Mouse (Mus musculus) heart, embryonic 15.5 days (tissue): ENCODE data around the gene Traf4. TPM values are rescaled to one million over a fixed set of nuclear protein-coding genes. Genes with fewer than 3 reads are reported as not detected.
A peak's percentile ranks its signal among the peaks of the same experiment; 100 is the strongest.

ENCODE experiments used
- ATAC-seq: fragments of 200-750 bp; cut with Nextera tagmentation; replicated peaks from 2 replicates; pipeline ENCODE4 v1.8.0; 2017; ENCODE audit warnings: low read depth, moderate TSS enrichment; ENCODE audit not compliant: insufficient number of reproducible peaks, insufficient read depth, low FRiP score
- H3K27ac ChIP-seq: fragments of 300-500 bp; sonication (generic); 2 replicates; pipeline ENCODE4 v1.5.1; 2015; ENCODE audit warnings: mild to moderate bottlenecking, inconsistent platforms
- H3K27me3 ChIP-seq: fragments of 300-500 bp; sonication (generic); 2 replicates; pipeline ENCODE4 v1.6.1; 2015; ENCODE audit warnings: inconsistent platforms
- H3K36me3 ChIP-seq: fragments of 300-500 bp; sonication (generic); 2 replicates; pipeline ENCODE4 v1.6.1; 2015; ENCODE audit warnings: mild to moderate bottlenecking, inconsistent platforms
- H3K4me1 ChIP-seq: fragments of 300-500 bp; sonication (generic); replicated peaks from 2 replicates; pipeline ENCODE4 v1.6.1; 2015; ENCODE audit warnings: inconsistent platforms
- H3K4me2 ChIP-seq: fragments of 300-500 bp; sonication (generic); 2 replicates; pipeline ENCODE4 v1.6.1; 2015; ENCODE audit warnings: inconsistent platforms, mild to moderate bottlenecking, moderate library complexity
- H3K4me3 ChIP-seq: fragments of 300-500 bp; sonication (generic); 2 replicates; pipeline ENCODE4 v1.5.1; 2015; ENCODE audit warnings: mild to moderate bottlenecking, inconsistent platforms
- H3K9ac ChIP-seq: fragments of 300-500 bp; sonication (generic); 2 replicates; pipeline ENCODE4 v1.6.1; 2015; ENCODE audit warnings: mild to moderate bottlenecking, inconsistent platforms
- H3K9me3 ChIP-seq: fragments of 300-500 bp; sonication (generic); replicated peaks from 2 replicates; pipeline ENCODE4 v1.6.1; 2016; ENCODE audit warnings: inconsistent platforms
- WGBS: fragments of 180-500 bp; shearing (Covaris S2); methylation state at CpG from one replicate; pipeline ENCODE4 v1.1.7; 2015; ENCODE audit warnings: mixed read lengths; 5-methylcytosine and 5-hydroxymethylcytosine counted together
- polyA plus RNA-seq: library from polyadenylated mRNA; unstranded; fragments of >200 nt; fragmentation: Nextera tagmentation; extraction: Ambion mirVana; gene quantifications from 2 replicates; pipeline ENCODE4 v1.2.1, GENCODE M21; 2015

Gene Traf4
- 30.8 and 42.8 TPM in 2 replicates for polyA plus RNA-seq

GRCm38 (mm10) chr11:78164924-78165760 is at the start of gene Traf4:
TSS of gene Traf4 (minus strand) at chr11:78165589.
- peak within 1 kb of the TSS; percentile 97 for H3K9ac ChIP-seq
- H3K9me3 ChIP-seq, result no peaks in the 10 kb centered on the region
- under 1% methylated on average over 78 of the region's 78 CpGs for WGBS
- H3K4me1 ChIP-seq, result peaks cover 36% of the 10 kb centered on the region
- no peaks in the 10 kb centered on the region for H3K27me3 ChIP-seq
- peak within 1 kb of the TSS; percentile 95 for H3K4me3 ChIP-seq
- H3K27ac ChIP-seq, result peak within 1 kb of the TSS; percentile 93
- H3K4me2 ChIP-seq, result peak within 1 kb of the TSS; percentile 91
- peaks cover 13% of the 10 kb centered on the region for H3K36me3 ChIP-seq
- peak; percentile 83 for ATAC-seq

DNA sequence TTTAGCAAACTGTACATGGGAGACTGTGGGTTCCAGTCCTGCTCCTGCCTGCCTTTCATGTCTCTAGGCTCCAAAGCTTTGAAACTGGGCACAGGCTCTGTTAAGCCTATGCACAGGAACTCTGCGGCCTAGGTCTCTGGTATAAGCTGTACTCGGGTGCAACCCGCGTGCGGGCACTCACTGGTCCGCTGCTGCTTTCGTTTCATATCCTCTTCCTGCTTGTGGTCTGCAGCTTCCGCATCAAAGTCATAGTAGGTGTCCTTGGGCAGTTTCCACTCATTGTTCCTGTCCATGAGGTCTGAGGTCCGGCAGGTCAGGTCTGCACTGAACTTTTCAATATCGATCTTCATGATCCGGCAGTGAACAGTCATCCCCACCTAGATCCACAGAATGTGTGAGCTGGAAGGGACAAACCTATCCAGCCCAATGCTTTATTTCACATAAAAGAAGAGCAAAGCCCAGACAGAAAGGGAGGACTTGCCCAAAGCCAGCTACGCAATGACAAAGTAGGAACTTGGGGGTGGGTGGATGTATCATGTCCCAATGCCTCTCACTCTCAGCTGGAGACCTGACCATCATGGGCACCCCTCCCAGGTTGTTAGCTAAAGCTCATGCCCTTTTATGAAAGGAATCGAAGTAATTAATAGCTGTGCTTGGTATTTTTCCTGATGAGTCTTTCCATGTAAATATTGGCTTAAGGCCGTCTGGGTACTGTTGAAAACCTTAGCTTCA is 47.9 kb upstream of the Traf4 start:
- H3K9me3 ChIP-seq, result no peaks in the 10 kb centered on the region
- 89% methylated on average over 14 of the region's 14 CpGs for WGBS
- no peak overlapping the region for H3K27ac ChIP-seq
- peaks cover 97% of the 10 kb centered on the region for H3K36me3 ChIP-seq
- no peak overlapping the region for H3K4me2 ChIP-seq
- H3K27me3 ChIP-seq, result no peaks in the 10 kb centered on the region
- H3K9ac ChIP-seq, result no peak overlapping the region
- H3K4me1 ChIP-seq, result no peaks in the 10 kb centered on the region
- no peak for ATAC-seq
- no peak overlapping the region for H3K4me3 ChIP-seq

DNA sequence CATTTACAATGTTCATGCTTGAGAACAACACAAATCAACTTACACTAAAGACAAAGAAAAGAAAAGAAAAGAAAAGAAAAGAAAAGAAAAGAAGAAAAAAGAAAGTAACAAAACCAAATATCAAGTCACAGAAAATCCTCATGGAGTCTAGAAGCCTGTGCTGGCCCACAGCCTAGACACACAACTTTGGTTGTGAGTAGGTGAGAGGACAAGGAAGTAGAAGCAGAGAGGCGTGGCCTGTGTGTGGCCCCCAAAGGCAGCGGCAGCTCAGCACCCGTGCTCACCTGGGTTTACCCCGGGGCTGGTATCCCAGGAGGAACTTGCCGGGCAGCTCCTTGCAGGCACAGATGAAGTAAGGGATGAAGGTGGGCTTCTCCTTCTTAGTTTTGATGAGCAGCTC is 46.1 kb upstream of the Traf4 start:
- WGBS, result 92% methylated on average over 5 of the region's 5 CpGs
- H3K4me3 ChIP-seq, result no peak overlapping the region
- no peak for ATAC-seq

GRCm38 (mm10) chr11:78210615-78211014 is 45.2 kb upstream of the Traf4 start:
- peaks cover 98% of the 10 kb centered on the region for H3K36me3 ChIP-seq

More for the DNA sequence above, 46.1 kb upstream of the Traf4 start:
- no peak overlapping the region for H3K27ac ChIP-seq
- no peak overlapping the region for H3K4me2 ChIP-seq
- H3K4me1 ChIP-seq, result no peaks in the 10 kb centered on the region
- H3K9me3 ChIP-seq, result no peaks in the 10 kb centered on the region
- no peaks in the 10 kb centered on the region for H3K27me3 ChIP-seq
- H3K9ac ChIP-seq, result no peak overlapping the region
- peaks cover 98% of the 10 kb centered on the region for H3K36me3 ChIP-seq

DNA sequence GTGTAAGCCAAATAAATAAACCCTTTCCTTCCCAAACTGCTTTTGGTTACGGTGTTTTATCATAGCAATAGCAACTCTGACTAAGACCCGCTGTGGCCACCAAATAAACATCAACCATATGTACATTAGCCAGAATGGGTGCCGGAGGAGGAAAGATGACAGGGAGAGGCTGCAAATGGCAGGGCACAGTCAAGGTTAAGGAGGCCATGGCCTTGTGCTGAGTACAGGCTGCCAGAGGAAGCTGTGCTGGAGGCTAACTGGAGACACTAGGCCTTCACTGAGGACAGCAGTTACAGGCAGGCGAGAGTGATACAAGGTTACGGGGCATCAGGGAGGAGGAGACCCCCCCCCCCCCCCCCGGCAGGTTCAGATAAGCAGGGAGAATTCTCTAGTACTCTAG is 44.5 kb upstream of the Traf4 start:
- Histone ChIP-seq H3K9ac (no peak overlapping the region), H3K27me3 (no peaks in the 10 kb centered on the region), H3K9me3 (no peaks in the 10 kb centered on the region), H3K36me3 (peaks cover 97% of the 10 kb centered on the region), H3K4me1 (no peaks in the 10 kb centered on the region), H3K4me3 (no peak overlapping the region), H3K27ac (no peak overlapping the region), H3K4me2 (no peak overlapping the region)
- no peak for ATAC-seq
- 86% methylated on average over 6 of the region's 6 CpGs for WGBS

More at GRCm38 (mm10) chr11:78210615-78211014, 45.2 kb upstream of the Traf4 start:
- Histone ChIP-seq H3K4me3 (no peak overlapping the region), H3K27ac (no peak overlapping the region), H3K4me1 (no peaks in the 10 kb centered on the region), H3K9ac (no peak overlapping the region), H3K27me3 (no peaks in the 10 kb centered on the region), H3K4me2 (no peak overlapping the region), H3K9me3 (no peaks in the 10 kb centered on the region)
- ATAC-seq, result no peak
- 71% methylated on average over 7 of the region's 7 CpGs for WGBS

GRCm38 (mm10) chr11:78207190-78207589 is 41.8 kb upstream of the Traf4 start:
- Histone ChIP-seq H3K27me3 (no peaks in the 10 kb centered on the region), H3K9me3 (no peaks in the 10 kb centered on the region), H3K27ac (no peak overlapping the region), H3K9ac (no peak overlapping the region), H3K4me1 (no peaks in the 10 kb centered on the region), H3K36me3 (peaks cover 73% of the 10 kb centered on the region), H3K4me3 (no peak overlapping the region), H3K4me2 (no peak overlapping the region)
- ATAC-seq, result no peak
- WGBS, result 89% methylated on average over 7 of the region's 7 CpGs

DNA sequence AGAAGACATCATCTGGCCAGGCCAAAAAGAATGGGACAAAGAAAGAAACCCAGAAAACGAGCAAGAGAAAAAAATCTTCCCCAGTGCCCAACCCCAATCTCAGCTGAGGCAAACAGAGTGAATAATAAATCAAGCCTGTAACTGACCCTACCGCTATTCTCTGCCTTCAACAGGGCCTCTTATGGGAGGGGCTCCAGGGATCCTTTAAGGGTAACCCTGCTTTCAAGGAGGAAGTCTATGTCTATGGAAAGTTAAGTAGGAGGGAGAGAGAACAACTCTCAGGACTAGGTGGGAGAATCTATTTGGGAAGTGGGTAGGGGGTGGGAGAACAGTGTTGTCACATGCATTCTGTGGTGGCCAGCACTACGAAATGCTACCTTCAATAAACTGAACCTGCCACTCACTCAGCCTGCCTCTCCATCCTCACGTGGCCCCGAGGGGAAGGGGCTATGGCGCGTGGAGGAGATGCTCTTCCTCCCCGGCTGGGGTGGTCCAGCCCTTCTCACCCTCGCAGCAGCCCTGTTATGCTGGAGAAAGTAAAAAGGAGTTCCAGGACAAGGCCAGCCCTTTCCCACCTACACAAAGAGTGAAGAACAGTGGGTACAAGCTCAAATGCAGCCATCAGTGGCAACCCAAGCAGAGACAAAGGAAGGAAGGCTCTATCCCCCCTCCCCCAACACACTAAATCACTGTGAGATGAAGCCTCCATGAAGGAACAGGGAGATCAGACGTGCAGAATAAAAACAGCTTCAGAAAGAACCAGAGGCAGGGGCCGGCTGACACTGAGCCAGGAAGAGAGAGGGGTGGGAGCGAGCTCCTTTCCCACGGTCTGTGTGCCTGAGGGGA is 40.2 kb upstream of the Traf4 start:
- Histone ChIP-seq H3K4me1 (no peaks in the 10 kb centered on the region), H3K27me3 (no peaks in the 10 kb centered on the region), H3K9me3 (no peaks in the 10 kb centered on the region), H3K4me3 (no peak overlapping the region), H3K9ac (no peak overlapping the region), H3K27ac (no peak overlapping the region), H3K36me3 (peaks cover 58% of the 10 kb centered on the region), H3K4me2 (no peak overlapping the region)
- no peak for ATAC-seq
- WGBS, result 82% methylated on average over 13 of the region's 13 CpGs

DNA sequence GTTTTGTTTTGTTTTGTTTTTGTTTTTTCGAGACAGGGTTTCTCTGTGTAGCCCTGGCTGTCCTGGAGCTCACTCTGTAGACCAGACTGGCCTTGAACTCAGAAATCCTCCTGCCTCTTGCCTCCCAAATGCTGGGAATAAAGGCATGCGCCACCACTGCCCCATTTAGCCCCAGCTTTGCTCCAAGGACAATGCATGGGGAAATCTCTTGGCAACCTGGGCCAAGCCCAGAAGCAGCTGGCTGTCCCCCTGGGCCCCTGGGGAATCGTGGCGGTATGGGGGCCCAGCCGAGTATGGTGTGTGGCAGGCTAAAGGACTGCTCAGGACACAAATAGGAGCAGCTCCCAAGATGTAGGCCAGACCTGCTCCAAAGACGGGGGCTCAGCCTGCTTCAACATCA is 38.9 kb upstream of the Traf4 start:
- no peak for ATAC-seq
- no peak overlapping the region for H3K27ac ChIP-seq
- no peak overlapping the region for H3K4me3 ChIP-seq
- no peaks in the 10 kb centered on the region for H3K27me3 ChIP-seq
- H3K36me3 ChIP-seq, result peaks cover 46% of the 10 kb centered on the region
- H3K9me3 ChIP-seq, result no peaks in the 10 kb centered on the region
- no peak overlapping the region for H3K4me2 ChIP-seq
- H3K9ac ChIP-seq, result no peak overlapping the region
- 80% methylated on average over 6 of the region's 6 CpGs for WGBS
- H3K4me1 ChIP-seq, result no peaks in the 10 kb centered on the region

GRCm38 (mm10) chr11:78202372-78202771 is 37.0 kb upstream of the Traf4 start:
- Histone ChIP-seq H3K4me1 (no peaks in the 10 kb centered on the region), H3K4me2 (no peak overlapping the region), H3K4me3 (no peak overlapping the region), H3K9me3 (no peaks in the 10 kb centered on the region), H3K27ac (no peak overlapping the region), H3K9ac (no peak overlapping the region), H3K36me3 (peaks cover 26% of the 10 kb centered on the region), H3K27me3 (no peaks in the 10 kb centered on the region)
- no peak for ATAC-seq
- WGBS, result 91% methylated on average over 3 of the region's 3 CpGs

DNA sequence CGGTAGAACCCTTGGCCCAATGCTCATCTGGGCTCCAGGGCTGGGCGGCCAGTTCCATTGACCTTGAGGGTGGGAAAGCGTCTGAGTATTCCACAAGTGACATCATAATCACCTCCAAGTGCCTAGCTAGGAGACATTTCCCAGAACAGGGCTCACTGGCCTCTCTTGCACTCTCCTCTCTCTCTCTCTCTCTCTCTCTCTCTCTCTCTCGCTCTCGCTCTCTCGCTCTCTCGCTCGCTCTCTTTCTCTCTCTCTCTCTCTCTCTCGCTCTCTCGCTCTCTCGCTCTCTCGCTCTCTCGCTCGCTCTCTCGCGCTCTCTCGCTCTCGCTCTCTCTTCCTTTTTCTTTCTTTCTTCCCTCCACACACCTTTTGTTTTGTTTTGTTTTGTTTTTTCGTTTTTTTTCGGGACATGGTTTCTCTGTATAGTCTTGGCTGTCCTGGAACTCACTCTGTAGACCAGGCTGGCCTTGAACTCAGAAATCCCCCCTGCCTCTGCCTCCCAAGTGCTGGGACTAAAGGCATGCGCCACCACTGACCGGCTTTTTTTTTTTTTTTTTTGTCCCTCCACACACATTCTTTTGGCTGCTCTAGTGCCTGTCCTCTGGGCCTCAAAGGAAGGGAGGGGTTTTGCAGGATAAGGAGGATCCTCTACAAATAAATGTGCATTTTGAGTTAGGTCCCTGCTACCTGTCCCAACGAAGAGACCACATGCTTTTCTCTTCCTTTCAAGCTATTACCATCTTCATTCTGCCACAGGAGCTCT is 29.9 kb upstream of the Traf4 start:
- WGBS, result 50% methylated on average over 23 of the region's 23 CpGs
- peak overlapping the region; percentile 41; the same call in 1 of the 2 replicates for H3K27ac ChIP-seq
- peak overlapping the region; percentile 89 for H3K4me2 ChIP-seq
- H3K9ac ChIP-seq, result peak overlapping the region; percentile 58
- H3K4me3 ChIP-seq, result peak overlapping the region; percentile 63
- H3K9me3 ChIP-seq, result no peaks in the 10 kb centered on the region
- peaks cover 18% of the 10 kb centered on the region for H3K4me1 ChIP-seq
- ATAC-seq, result no peak
- no peaks in the 10 kb centered on the region for H3K27me3 ChIP-seq
- H3K36me3 ChIP-seq, result peaks cover 24% of the 10 kb centered on the region
